Mouse (Mus musculus): Measurements from ENCODE around the gene Homer2. TPM values are rescaled to one million over a fixed set of nuclear protein-coding genes. Genes with fewer than 3 reads are reported as not detected.

Gene Homer2
- polyA plus RNA-seq, 1 experiment from 2014 or later: 33.5 TPM

GRCm38 (mm10) chr7:81572610-81573268 is 134.6 kb downstream of the Homer2 start:
- ATAC-seq (ENCODE audit: insufficient number of reproducible peaks, low FRiP score, low TSS enrichment, low read depth) (no peak), DNase-seq (ENCODE audit: low spot score) (no peak)
- Histone ChIP-seq H3K27ac (replicated peaks; ENCODE audit: low read depth, low read length) (no peak overlapping the region), H3K4me1 (ENCODE audit: control insufficient read depth, insufficient read depth, low read length) (no peaks in the 10 kb centered on the region), H3K27me3 (ENCODE audit: control insufficient read depth, insufficient read depth, low read length) (no peaks in the 10 kb centered on the region), H3K4me3 (ENCODE audit: low read depth, low read length) (no peak overlapping the region), H3K4me2 (ENCODE audit: low read depth, severe bottlenecking) (no peak overlapping the region), H3K9me3 (ENCODE audit: control insufficient read depth, low read length) (no peaks in the 10 kb centered on the region), H3K9ac (ENCODE audit: low read length) (no peak overlapping the region), H3K36me3 (ENCODE audit: control insufficient read depth, insufficient read depth, low read length) (no peaks in the 10 kb centered on the region; the same call in 1 of the 2 replicates)
- WGBS: 79% methylated on average over 6 of the region's 6 CpGs

DNA sequence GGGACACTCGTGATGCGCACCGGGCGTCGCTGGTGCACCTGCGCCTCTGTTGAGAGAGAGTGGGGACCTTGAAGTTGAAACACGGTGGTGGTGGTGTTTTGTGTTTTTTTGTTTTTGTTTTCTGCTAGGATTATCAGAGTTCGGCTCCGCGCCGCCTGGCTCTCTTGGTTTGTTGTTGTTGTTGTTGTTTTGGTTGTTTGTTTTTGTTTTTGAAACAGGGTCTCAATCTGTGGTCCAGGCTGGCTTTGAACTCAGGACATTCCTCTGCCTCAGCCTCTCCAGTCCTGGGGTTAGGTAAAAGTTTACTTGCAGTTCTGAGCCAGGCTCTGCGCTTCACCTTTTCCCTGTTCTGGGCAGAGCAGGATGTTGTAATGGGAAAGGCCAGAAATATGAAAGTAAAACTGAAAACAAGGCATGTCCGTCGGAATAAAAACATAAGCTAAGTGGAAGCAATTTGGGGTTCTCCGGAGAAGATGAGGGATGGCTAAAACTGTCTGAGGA is 135.3 kb downstream of the Homer2 start:
- Histone ChIP-seq H3K27me3 (ENCODE audit: control insufficient read depth, insufficient read depth, low read length) (no peaks in the 10 kb centered on the region), H3K4me1 (ENCODE audit: control insufficient read depth, insufficient read depth, low read length) (0 out of 2 replicates have a peak, but pooled peaks cover 5% of the 10 kb centered on the region), H3K4me2 (ENCODE audit: low read depth, severe bottlenecking) (peak overlapping the region; percentile 66), H3K27ac (replicated peaks; ENCODE audit: low read depth, low read length) (no peak overlapping the region), H3K4me3 (ENCODE audit: low read depth, low read length) (peak overlapping the region; percentile 64), H3K36me3 (ENCODE audit: control insufficient read depth, insufficient read depth, low read length) (no peaks in the 10 kb centered on the region; the same call in 1 of the 2 replicates), H3K9ac (ENCODE audit: low read length) (peak overlapping the region; percentile 70), H3K9me3 (ENCODE audit: control insufficient read depth, low read length) (no peaks in the 10 kb centered on the region)
- WGBS: 21% methylated on average over 15 of the region's 15 CpGs
- DNase-seq (ENCODE audit: low spot score): no peak
- no peak for ATAC-seq (ENCODE audit: insufficient number of reproducible peaks, low FRiP score, low TSS enrichment, low read depth)

DNA sequence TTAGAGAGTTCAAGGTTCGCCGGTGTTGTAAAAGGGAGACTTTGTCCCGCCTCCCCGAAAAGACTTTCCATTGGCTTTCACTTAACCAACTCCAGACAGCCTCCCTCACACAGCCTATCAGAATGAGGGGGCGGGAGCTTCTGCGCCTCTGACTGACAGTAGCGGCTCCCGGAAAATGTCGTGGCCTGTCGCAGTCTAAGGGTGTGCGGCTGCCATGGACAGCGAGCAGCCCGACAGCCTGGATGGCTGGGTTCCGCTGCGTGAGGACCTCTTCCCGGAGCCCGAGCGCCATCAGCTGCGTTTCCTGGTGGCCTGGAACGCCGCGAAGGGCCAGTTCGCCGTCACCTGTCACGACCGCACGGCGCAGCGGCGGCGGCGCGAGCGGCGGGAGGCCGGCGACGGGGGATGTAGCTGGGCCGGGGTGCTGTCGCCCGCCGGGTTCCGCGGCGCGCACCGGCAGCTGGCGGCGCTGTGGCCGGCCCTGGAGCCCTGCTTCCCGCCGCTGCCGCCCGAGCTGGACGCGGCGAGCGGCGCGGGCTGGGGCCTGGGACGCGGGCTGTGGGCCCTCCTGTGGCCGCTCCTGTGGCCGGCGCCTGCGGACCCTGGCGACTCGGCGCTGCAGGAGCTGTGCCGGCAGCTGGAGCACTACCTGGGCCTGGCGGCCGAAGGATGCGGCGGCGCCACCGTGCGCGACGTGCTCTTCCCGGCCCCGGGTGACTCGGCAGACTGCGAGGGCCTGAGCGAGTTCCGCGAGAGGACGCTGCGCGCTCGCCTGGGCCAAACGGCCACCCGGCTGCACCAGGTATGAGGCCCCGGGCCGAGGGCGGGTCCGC is 136.0 kb downstream of the Homer2 start, which contains the start of gene Whamm:
Gene Whamm, plus strand, starts transcription at position 159 of the 833 bp plus-strand sequence.
- ATAC-seq (ENCODE audit: insufficient number of reproducible peaks, low FRiP score, low TSS enrichment, low read depth) (peak; percentile 98), DNase-seq (ENCODE audit: low spot score) (peak; percentile 91)
- H3K9me3 ChIP-seq (ENCODE audit: control insufficient read depth, low read length): no peaks in the 10 kb centered on the region
- peak within 1 kb of the TSS; percentile 66 for H3K4me2 ChIP-seq (ENCODE audit: low read depth, severe bottlenecking)
- WGBS: under 1% methylated on average over 96 of the region's 96 CpGs
- H3K27me3 ChIP-seq (ENCODE audit: control insufficient read depth, insufficient read depth, low read length): no peaks in the 10 kb centered on the region
- peak within 1 kb of the TSS; percentile 64 for H3K4me3 ChIP-seq (ENCODE audit: low read depth, low read length)
- peak within 1 kb of the TSS; percentile 70 for H3K9ac ChIP-seq (ENCODE audit: low read length)
- 0 out of 2 replicates have a peak, but pooled peaks cover 5% of the 10 kb centered on the region for H3K4me1 ChIP-seq (ENCODE audit: control insufficient read depth, insufficient read depth, low read length)
- H3K27ac ChIP-seq (replicated peaks; ENCODE audit: low read depth, low read length): peak within 1 kb of the TSS; percentile 63
- no peaks in the 10 kb centered on the region; the same call in 1 of the 2 replicates for H3K36me3 ChIP-seq (ENCODE audit: control insufficient read depth, insufficient read depth, low read length)

DNA sequence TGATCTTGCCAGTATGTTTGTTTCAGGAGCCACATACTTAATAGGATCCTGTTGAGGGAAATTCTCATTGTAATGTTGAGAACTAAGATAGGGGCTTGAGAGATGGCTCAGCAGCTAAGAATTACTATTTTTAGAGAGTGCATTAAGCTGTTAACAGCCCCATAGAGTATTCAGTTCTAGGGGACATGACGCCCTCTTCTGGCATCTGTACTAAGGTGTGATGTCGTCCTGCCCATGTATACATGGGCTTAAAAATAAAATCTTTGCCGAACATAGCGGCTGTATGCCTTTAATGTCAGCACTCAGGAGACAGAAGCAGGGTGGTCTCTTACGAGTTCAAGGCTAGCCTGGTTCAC is 136.6 kb downstream of the Homer2 start:
- DNase-seq (ENCODE audit: low spot score): no peak
- H3K27ac ChIP-seq (replicated peaks; ENCODE audit: low read depth, low read length): no peak overlapping the region
- H3K4me3 ChIP-seq (ENCODE audit: low read depth, low read length): peak overlapping the region; percentile 64
- no peak for ATAC-seq (ENCODE audit: insufficient number of reproducible peaks, low FRiP score, low TSS enrichment, low read depth)
- no peaks in the 10 kb centered on the region; the same call in 1 of the 2 replicates for H3K36me3 ChIP-seq (ENCODE audit: control insufficient read depth, insufficient read depth, low read length)
- 0 out of 2 replicates have a peak, but pooled peaks cover 5% of the 10 kb centered on the region for H3K4me1 ChIP-seq (ENCODE audit: control insufficient read depth, insufficient read depth, low read length)
- H3K27me3 ChIP-seq (ENCODE audit: control insufficient read depth, insufficient read depth, low read length): no peaks in the 10 kb centered on the region
- no peak overlapping the region for H3K9ac ChIP-seq (ENCODE audit: low read length)
- no peaks in the 10 kb centered on the region for H3K9me3 ChIP-seq (ENCODE audit: control insufficient read depth, low read length)
- peak overlapping the region; percentile 66; the same call in 1 of the 2 replicates for H3K4me2 ChIP-seq (ENCODE audit: low read depth, severe bottlenecking)
- WGBS: 5% methylated on average over 5 of the region's 5 CpGs

- no peak overlapping the region for H3K27ac ChIP-seq (replicated peaks; ENCODE audit: low read depth, low read length)
- H3K27me3 ChIP-seq (ENCODE audit: control insufficient read depth, insufficient read depth, low read length): no peaks in the 10 kb centered on the region
- no peaks in the 10 kb centered on the region for H3K9me3 ChIP-seq (ENCODE audit: control insufficient read depth, low read length)
- no peak overlapping the region for H3K4me3 ChIP-seq (ENCODE audit: low read depth, low read length)
- WGBS: 79% methylated on average over 3 of the region's 3 CpGs
- no peaks in the 10 kb centered on the region for H3K36me3 ChIP-seq (ENCODE audit: control insufficient read depth, insufficient read depth, low read length)
- ATAC-seq (ENCODE audit: insufficient number of reproducible peaks, low FRiP score, low TSS enrichment, low read depth) (no peak), DNase-seq (ENCODE audit: low spot score) (no peak)
- 0 out of 2 replicates have a peak, but pooled peaks cover 5% of the 10 kb centered on the region for H3K4me1 ChIP-seq (ENCODE audit: control insufficient read depth, insufficient read depth, low read length)
- no peak overlapping the region for H3K9ac ChIP-seq (ENCODE audit: low read length)
- H3K4me2 ChIP-seq (ENCODE audit: low read depth, severe bottlenecking): no peak overlapping the region
Observed at GRCm38 (mm10) chr7:81570271-81570670, 137.1 kb downstream of the Homer2 start.

GRCm38 (mm10) chr7:81569851-81570250 is 137.5 kb downstream of the Homer2 start:
- Histone ChIP-seq H3K36me3 (ENCODE audit: control insufficient read depth, insufficient read depth, low read length) (no peaks in the 10 kb centered on the region), H3K4me3 (ENCODE audit: low read depth, low read length) (no peak overlapping the region), H3K9ac (ENCODE audit: low read length) (no peak overlapping the region), H3K4me2 (ENCODE audit: low read depth, severe bottlenecking) (no peak overlapping the region), H3K4me1 (ENCODE audit: control insufficient read depth, insufficient read depth, low read length) (0 out of 2 replicates have a peak, but pooled peaks cover 5% of the 10 kb centered on the region), H3K27ac (replicated peaks; ENCODE audit: low read depth, low read length) (no peak overlapping the region), H3K27me3 (ENCODE audit: control insufficient read depth, insufficient read depth, low read length) (no peaks in the 10 kb centered on the region), H3K9me3 (ENCODE audit: control insufficient read depth, low read length) (no peaks in the 10 kb centered on the region)
- 97% methylated on average over 1 of the region's 1 CpGs for WGBS
- no peak for ATAC-seq (ENCODE audit: insufficient number of reproducible peaks, low FRiP score, low TSS enrichment, low read depth)
- DNase-seq (ENCODE audit: low spot score): no peak

DNA sequence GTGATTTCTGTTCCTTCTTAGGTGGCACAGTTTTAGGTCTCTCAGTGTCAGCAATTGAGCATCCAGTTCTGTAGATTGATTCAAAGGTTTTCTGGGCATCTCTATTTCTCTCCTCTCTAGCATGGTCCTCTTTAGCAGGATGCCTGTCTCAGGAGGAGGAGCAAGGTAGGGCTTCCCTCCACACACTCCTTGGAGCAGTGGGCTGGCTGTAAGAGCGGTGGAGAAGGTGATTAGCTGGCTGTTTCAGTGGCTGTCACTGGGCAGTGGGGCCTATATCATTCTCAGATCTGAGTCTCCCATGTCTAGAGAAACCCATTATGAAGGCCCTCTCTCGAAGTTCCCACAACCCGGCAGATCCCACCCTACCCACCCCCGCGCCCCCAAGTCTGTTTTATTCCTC is 139.9 kb downstream of the Homer2 start:
- no peak overlapping the region for H3K27ac ChIP-seq (replicated peaks; ENCODE audit: low read depth, low read length)
- H3K36me3 ChIP-seq (ENCODE audit: control insufficient read depth, insufficient read depth, low read length): no peaks in the 10 kb centered on the region
- ATAC-seq (ENCODE audit: insufficient number of reproducible peaks, low FRiP score, low TSS enrichment, low read depth) (no peak), DNase-seq (ENCODE audit: low spot score) (no peak)
- no peaks in the 10 kb centered on the region for H3K9me3 ChIP-seq (ENCODE audit: control insufficient read depth, low read length)
- 0 out of 2 replicates have a peak, but pooled peaks cover 5% of the 10 kb centered on the region for H3K4me1 ChIP-seq (ENCODE audit: control insufficient read depth, insufficient read depth, low read length)
- no peaks in the 10 kb centered on the region for H3K27me3 ChIP-seq (ENCODE audit: control insufficient read depth, insufficient read depth, low read length)
- H3K4me2 ChIP-seq (ENCODE audit: low read depth, severe bottlenecking): no peak overlapping the region
- H3K4me3 ChIP-seq (ENCODE audit: low read depth, low read length): no peak overlapping the region
- 90% methylated on average over 5 of the region's 5 CpGs for WGBS
- H3K9ac ChIP-seq (ENCODE audit: low read length): no peak overlapping the region

DNA sequence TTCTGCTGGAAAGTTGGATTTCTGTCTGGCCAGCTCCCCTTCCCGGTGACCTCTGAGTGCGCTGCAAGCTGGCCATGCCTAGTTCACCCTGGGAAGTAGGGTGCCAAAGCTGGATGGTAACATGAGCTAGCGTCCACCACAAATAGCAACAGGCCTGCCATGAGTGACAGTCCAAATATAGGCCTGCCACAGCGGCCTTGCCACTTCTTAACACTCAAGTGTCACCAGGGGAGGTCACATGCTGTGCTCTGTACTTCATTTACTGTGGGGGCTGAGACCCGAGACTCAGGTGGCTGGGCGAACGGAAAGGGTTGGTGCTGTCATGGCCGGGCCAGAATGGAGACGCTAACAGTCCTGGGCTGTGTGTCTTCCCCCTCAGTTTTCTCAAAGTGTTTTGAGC is 140.4 kb downstream of the Homer2 start, which contains the start of gene Fsd2:
Gene Fsd2, minus strand, starts transcription at position 53 of the 400 bp plus-strand sequence.
- H3K9me3 ChIP-seq (ENCODE audit: control insufficient read depth, low read length): no peaks in the 10 kb centered on the region
- 0 out of 2 replicates have a peak, but pooled peaks cover 5% of the 10 kb centered on the region for H3K4me1 ChIP-seq (ENCODE audit: control insufficient read depth, insufficient read depth, low read length)
- no peak within 1 kb of the TSS for H3K4me2 ChIP-seq (ENCODE audit: low read depth, severe bottlenecking)
- H3K4me3 ChIP-seq (ENCODE audit: low read depth, low read length): no peak within 1 kb of the TSS
- H3K27me3 ChIP-seq (ENCODE audit: control insufficient read depth, insufficient read depth, low read length): no peaks in the 10 kb centered on the region
- H3K9ac ChIP-seq (ENCODE audit: low read length): no peak within 1 kb of the TSS
- no peaks in the 10 kb centered on the region for H3K36me3 ChIP-seq (ENCODE audit: control insufficient read depth, insufficient read depth, low read length)
- ATAC-seq (ENCODE audit: insufficient number of reproducible peaks, low FRiP score, low TSS enrichment, low read depth) (no peak), DNase-seq (ENCODE audit: low spot score) (peak; percentile 23)
- no peak within 1 kb of the TSS for H3K27ac ChIP-seq (replicated peaks; ENCODE audit: low read depth, low read length)
- WGBS: 74% methylated on average over 9 of the region's 9 CpGs
